Mouse (Mus musculus): ENCODE data around the gene Slc25a39. TPM values are rescaled to one million over a fixed set of nuclear protein-coding genes. Genes with fewer than 3 reads are reported as not detected.

Slc25a39 gene
- total and polyA plus RNA-seq, 3 experiments = 108 to 226 (median 199) TPM

GRCm38 (mm10) chr11:102393238-102393634, 14.5 kb downstream of the Slc25a39 start, which contains the start of gene Rundc3a (continued):
- no peak for TF ChIP-seq GABPA (IDR thresholded peaks at IDR 0.05; ENCODE audit: insufficient replicate concordance, low read depth, low read length)
- TF ChIP-seq TBP (conservative IDR thresholded peaks at IDR 0.05; ENCODE audit: low read depth, low read length) = no peak
- peak; percentile 61 for TF ChIP-seq HCFC1 (IDR thresholded peaks at IDR 0.05; ENCODE audit: low read depth, low read length)
- peak; percentile 32; the same call in 1 of the 2 replicates for TF ChIP-seq ETS1 (conservative IDR thresholded peaks at IDR 0.05; ENCODE audit: low read depth, low read length)
- TF ChIP-seq NELFE (IDR thresholded peaks at IDR 0.05; ENCODE audit: low read depth, low read length) = no peak
- no peak; the same call in 1 of the 2 replicates for TF ChIP-seq EP300 (IDR thresholded peaks at IDR 0.05; ENCODE audit: low read length)
- TF ChIP-seq CHD2 (IDR thresholded peaks at IDR 0.05; ENCODE audit: low read length) = peak; percentile 97
- no peak for TF ChIP-seq USF1 (IDR thresholded peaks at IDR 0.05; ENCODE audit: low read depth, low read length)
- TF ChIP-seq MEF2A (IDR thresholded peaks at IDR 0.05; ENCODE audit: borderline replicate concordance, low read depth, low read length) = no peak; the same call in 1 of the 2 replicates
- TF ChIP-seq E2F4 (IDR thresholded peaks at IDR 0.05; ENCODE audit: insufficient replicate concordance, low read depth, low read length) = no peak
- 0 out of 2 replicates have a peak, but pooled peaks have one; percentile 16 for TF ChIP-seq JUN (IDR thresholded peaks at IDR 0.05; ENCODE audit: insufficient read depth, low read depth, low read length)
- TF ChIP-seq MXI1 (IDR thresholded peaks at IDR 0.05; ENCODE audit: low read depth, low read length) = peak; percentile 96
- TF ChIP-seq USF2 (conservative IDR thresholded peaks at IDR 0.05; ENCODE audit: low read depth, low read length) = no peak
- TF ChIP-seq NRF1 (IDR thresholded peaks at IDR 0.05; ENCODE audit: low read depth, low read length) = no peak
- TF ChIP-seq MYC (IDR thresholded peaks at IDR 0.05; ENCODE audit: low read depth, low read length) = no peak
- no peak for TF ChIP-seq CHD1 (IDR thresholded peaks at IDR 0.05; ENCODE audit: low read depth, low read length)
- no peak for TF ChIP-seq KAT2A (IDR thresholded peaks at IDR 0.05; ENCODE audit: insufficient replicate concordance, low read length)
- TF ChIP-seq MAFK (IDR thresholded peaks at IDR 0.05; ENCODE audit: insufficient replicate concordance, low read length) = no peak
- TF ChIP-seq PAX5 (IDR thresholded peaks at IDR 0.05; ENCODE audit: low read length) = no peak
- TF ChIP-seq ZKSCAN1 (IDR thresholded peaks at IDR 0.05; ENCODE audit: borderline replicate concordance, low read depth, low read length) = no peak

- no peak for DNase-seq (ENCODE audit: extremely low read depth)
- Histone ChIP-seq H3K27ac (ENCODE audit: insufficient read depth, low read depth) (peak overlapping the region; percentile 58), H3K9ac (ENCODE audit: insufficient read depth, low read depth) (peak overlapping the region; percentile 50), H3K4me3 (replicated peaks in 1 of 3; ENCODE audit: low read depth in 2 of 3, low read length in 2 of 3, poor library complexity in 1 of 3) (peak overlapping the region in 2 of 3 experiments; percentile 34 to 55), H3K9me3 (replicated peaks; ENCODE audit: low read length) (no peaks in the 10 kb centered on the region), H3K79me2 (replicated peaks; ENCODE audit: control insufficient read depth, extremely low read depth, insufficient read depth, poor library complexity, severe bottlenecking) (no peaks in the 10 kb centered on the region), H3K27me3 (replicated peaks) (peaks cover 65% of the 10 kb centered on the region), H3K36me3 (replicated peaks in 1 of 2; ENCODE audit: control insufficient read depth in 1 of 2, insufficient read depth in 1 of 2, low read length in 1 of 2) (no peaks in the 10 kb centered on the region), H3K4me1 (ENCODE audit: control insufficient read depth in 1 of 2, insufficient read depth in 2 of 2) (peaks cover 13 to 18% of the 10 kb centered on the region in 2 experiments; a peak in 3 of 4 replicates), H3K4me2 (ENCODE audit: insufficient read depth, low read depth, poor library complexity, severe bottlenecking) (peak overlapping the region; percentile 95)
- in situ Hi-C loops (cut with MboI; ENCODE audit: low pct_ligation_motif_present, low pct_unique_long_range_greater_than_20kb, low sequenced_read_pairs) = no loop called here
- dilution Hi-C loops (cut with MboI; ENCODE audit: extremely low pct_ligation_motif_present, extremely low pct_unique_long_range_greater_than_20kb, low sequenced_read_pairs) = no loop called here
- no peak for TF ChIP-seq ZC3H11A (IDR thresholded peaks at IDR 0.05; ENCODE audit: low read depth, low read length)
- TF ChIP-seq PAX5 (IDR thresholded peaks at IDR 0.05; ENCODE audit: low read length) = no peak
- TF ChIP-seq ELF1 (IDR thresholded peaks at IDR 0.05; ENCODE audit: low read depth, low read length) = no peak
- TF ChIP-seq MYC (IDR thresholded peaks at IDR 0.05; ENCODE audit: low read depth, low read length) = no peak
- TF ChIP-seq ZKSCAN1 (IDR thresholded peaks at IDR 0.05; ENCODE audit: borderline replicate concordance, low read depth, low read length) = no peak
- no peak for TF ChIP-seq BHLHE40 (IDR thresholded peaks at IDR 0.05; ENCODE audit: low read depth, low read length)
- TF ChIP-seq SMC3 (IDR thresholded peaks at IDR 0.05; ENCODE audit: low read depth, low read length) = no peak
- peak; percentile 6; the same call in 1 of the 2 replicates for TF ChIP-seq MAX (IDR thresholded peaks at IDR 0.05; ENCODE audit: low read length)
- peak; percentile 13; the same call in 1 of the 2 replicates for TF ChIP-seq EP300 (IDR thresholded peaks at IDR 0.05; ENCODE audit: low read length)
- no peak; the same call in 1 of the 2 replicates for TF ChIP-seq ETS1 (conservative IDR thresholded peaks at IDR 0.05; ENCODE audit: low read depth, low read length)
- TF ChIP-seq NRF1 (IDR thresholded peaks at IDR 0.05; ENCODE audit: low read depth, low read length) = no peak
- TF ChIP-seq TCF12 (IDR thresholded peaks at IDR 0.05; ENCODE audit: low read depth, low read length) = no peak
- TF ChIP-seq TBP (conservative IDR thresholded peaks at IDR 0.05; ENCODE audit: low read depth, low read length) = no peak
- TF ChIP-seq MEF2A (IDR thresholded peaks at IDR 0.05; ENCODE audit: borderline replicate concordance, low read depth, low read length) = 0 out of 2 replicates have a peak, but pooled peaks have one; percentile 22
- TF ChIP-seq NELFE (IDR thresholded peaks at IDR 0.05; ENCODE audit: low read depth, low read length) = no peak
- TF ChIP-seq ZNF384 (IDR thresholded peaks at IDR 0.05; ENCODE audit: low read depth, low read length) = no peak
- no peak for TF ChIP-seq POLR2A (IDR thresholded peaks at IDR 0.05; ENCODE audit: low read depth, low read length)
- TF ChIP-seq CHD2 (IDR thresholded peaks at IDR 0.05; ENCODE audit: low read length) = no peak
- TF ChIP-seq CTCF (conservative IDR thresholded peaks at IDR 0.05 in 1 of 2, IDR thresholded peaks at IDR 0.05 in 1 of 2; ENCODE audit: low read depth in 2 of 2, low read length in 2 of 2) = no peak
Observed at GRCm38 (mm10) chr11:102392441-102393237, 15.1 kb downstream of the Slc25a39 start.

Data from CH12.LX (cell line).